Comparison of ENCODE assay signal across 27 mouse cellular contexts in genomic region chr6:6496336-6496735, GRCm38 (mm10).
"Had no signal": no experiment of that assay in that cellular context is flagged by ENCODE, and none has a peak within 500 bp of the region (broad histone marks: within the 10 kb centered on the region; RNA-seq: fewer than 3 reads in every experiment).

No protein-coding gene starts in this region.

- H3K9ac ChIP-seq: heart, embryonic 13.5 days; heart, embryonic 15.5 days; hindbrain, embryonic 13.5 days; hindbrain, embryonic 15.5 days; kidney, embryonic 15.5 days; limb, embryonic 13.5 days; limb, embryonic 15.5 days; liver, embryonic 13.5 days had no signal

- H3K4me2 ChIP-seq: heart, embryonic 11.5 days; heart, embryonic 13.5 days; heart, embryonic 15.5 days; hindbrain, embryonic 13.5 days; hindbrain, embryonic 15.5 days; kidney, embryonic 15.5 days; limb, embryonic 13.5 days; limb, embryonic 15.5 days; liver, embryonic 13.5 days had no signal

- DNase-seq: gastrocnemius, adult 2 months; gastrocnemius, postnatal 10 days; gastrocnemius, postnatal 25 days; heart, adult 11 months; heart, adult 2 months; heart, postnatal 14 days; heart, postnatal 4 days; kidney, adult 11 months; kidney, adult 2 months; kidney, adult 9 months; kidney, postnatal 14 days; kidney, postnatal 36 days; layer of hippocampus, adult 9-11 months; layer of hippocampus, postnatal 36 days; left cerebral cortex, postnatal 4 days; liver, embryonic 13.5 days had no signal

- ATAC-seq: hindbrain, postnatal 0 days; intestine, embryonic 16.5 days had no signal

- H3K9me3 ChIP-seq: heart, embryonic 13.5 days; heart, embryonic 15.5 days; hindbrain, embryonic 13.5 days; hindbrain, embryonic 15.5 days; kidney, embryonic 15.5 days; limb, embryonic 13.5 days; limb, embryonic 15.5 days; liver, embryonic 13.5 days had no signal

- H3K4me1 ChIP-seq: heart, embryonic 13.5 days; heart, embryonic 15.5 days; hindbrain, embryonic 13.5 days; hindbrain, embryonic 15.5 days; kidney, embryonic 15.5 days; limb, embryonic 13.5 days; limb, embryonic 15.5 days; liver, embryonic 13.5 days had no signal

- H3K4me3 ChIP-seq: gastrocnemius, adult 2 months; heart, adult 2 months; heart, embryonic 13.5 days; heart, embryonic 15.5 days; hindbrain, embryonic 13.5 days; hindbrain, embryonic 15.5 days; kidney, embryonic 15.5 days; limb, embryonic 13.5 days; limb, embryonic 15.5 days; liver, embryonic 13.5 days had no signal

- H3K27ac ChIP-seq: gastrocnemius, adult 2 months; heart, adult 2 months; heart, embryonic 13.5 days; heart, embryonic 15.5 days; hindbrain, embryonic 13.5 days; hindbrain, embryonic 15.5 days; hindbrain, postnatal 0 days; kidney, embryonic 15.5 days; kidney, postnatal 0 days; limb, embryonic 13.5 days; limb, embryonic 15.5 days; liver, embryonic 13.5 days had no signal

- H3K27me3 ChIP-seq: heart, embryonic 13.5 days; heart, embryonic 15.5 days; hindbrain, embryonic 13.5 days; hindbrain, embryonic 15.5 days; kidney, embryonic 15.5 days; limb, embryonic 13.5 days; limb, embryonic 15.5 days; liver, embryonic 13.5 days had no signal

- H3K36me3 ChIP-seq: heart, embryonic 13.5 days; heart, embryonic 15.5 days; hindbrain, embryonic 13.5 days; hindbrain, embryonic 15.5 days; kidney, embryonic 15.5 days; limb, embryonic 13.5 days; limb, embryonic 15.5 days; liver, embryonic 13.5 days had no signal
